Mouse (Mus musculus): Measurements from ENCODE around the gene Gm21190. TPM values are rescaled to one million over a fixed set of nuclear protein-coding genes. Genes with fewer than 3 reads are reported as not detected.
A peak's percentile ranks its signal among the peaks of the same experiment; 100 is the strongest.
"Not testable (repeated sequence)": the region's sequence is repeated elsewhere in the genome, so short reads cannot be mapped to it uniquely, and the experiment has no call there.

Gene Gm21190
- total RNA-seq, 2 experiments from 2014 or later: not detected

GRCm38 (mm10) chr5:15490934-15491333 is 38.1 kb downstream of the Gm21190 start:
- DNase-seq: not testable (repeated sequence)

- no peak for DNase-seq
These were observed 40.3 kb downstream of the Gm21190 start for GRCm38 (mm10) chr5:15488743-15489142.

- peak in 1 of 2 experiments; percentile 21 for DNase-seq
These were observed 44.4 kb downstream of the Gm21190 start for GRCm38 (mm10) chr5:15484616-15485015.

- DNase-seq: not testable (repeated sequence)
These were observed 45.4 kb downstream of the Gm21190 start for GRCm38 (mm10) chr5:15483576-15483975.

- DNase-seq: peak in 1 of 2 experiments; percentile 4
These were observed 46.2 kb downstream of the Gm21190 start for GRCm38 (mm10) chr5:15482815-15483214.

- DNase-seq: not testable (repeated sequence)
These were observed 52.6 kb downstream of the Gm21190 start, which contains the start of gene Gm21149 for GRCm38 (mm10) chr5:15476423-15476822. Gene Gm21149, minus strand, starts transcription at chr5:15476523.

Other genes starting within 250 kb of the Gm21190 start
- not detected for gene Gm21149, start 52.7 kb downstream of the Gm21190 start, total RNA-seq (2021)
- not detected for gene Gm21083, start 48.1 kb upstream of the Gm21190 start, total RNA-seq (2021)
- gene Speer4d, start 89.8 kb upstream of the Gm21190 start, total RNA-seq (2021): not detected
- not detected for gene 4930572O03Rik, start 127.8 kb upstream of the Gm21190 start, total RNA-seq (2021)
- not detected for gene Speer4c, start 185.0 kb upstream of the Gm21190 start, total RNA-seq (2021)

All from heart, adult 18-20 months (tissue).